Mouse (Mus musculus) adrenal gland, adult (tissue): ENCODE data around the gene Ntn3.
A peak's percentile ranks its signal among the peaks of the same experiment; 100 is the strongest.

ENCODE experiments used
- DNase-seq, 2 experiments: peaks; one replicate each; pipeline ENCODE4 v3.0.0; 2022 to 2023; ENCODE audit warnings: low spot score in 1 of 2; ENCODE audit not compliant: inconsistent age in 2 of 2

Ntn3 gene

DNA sequence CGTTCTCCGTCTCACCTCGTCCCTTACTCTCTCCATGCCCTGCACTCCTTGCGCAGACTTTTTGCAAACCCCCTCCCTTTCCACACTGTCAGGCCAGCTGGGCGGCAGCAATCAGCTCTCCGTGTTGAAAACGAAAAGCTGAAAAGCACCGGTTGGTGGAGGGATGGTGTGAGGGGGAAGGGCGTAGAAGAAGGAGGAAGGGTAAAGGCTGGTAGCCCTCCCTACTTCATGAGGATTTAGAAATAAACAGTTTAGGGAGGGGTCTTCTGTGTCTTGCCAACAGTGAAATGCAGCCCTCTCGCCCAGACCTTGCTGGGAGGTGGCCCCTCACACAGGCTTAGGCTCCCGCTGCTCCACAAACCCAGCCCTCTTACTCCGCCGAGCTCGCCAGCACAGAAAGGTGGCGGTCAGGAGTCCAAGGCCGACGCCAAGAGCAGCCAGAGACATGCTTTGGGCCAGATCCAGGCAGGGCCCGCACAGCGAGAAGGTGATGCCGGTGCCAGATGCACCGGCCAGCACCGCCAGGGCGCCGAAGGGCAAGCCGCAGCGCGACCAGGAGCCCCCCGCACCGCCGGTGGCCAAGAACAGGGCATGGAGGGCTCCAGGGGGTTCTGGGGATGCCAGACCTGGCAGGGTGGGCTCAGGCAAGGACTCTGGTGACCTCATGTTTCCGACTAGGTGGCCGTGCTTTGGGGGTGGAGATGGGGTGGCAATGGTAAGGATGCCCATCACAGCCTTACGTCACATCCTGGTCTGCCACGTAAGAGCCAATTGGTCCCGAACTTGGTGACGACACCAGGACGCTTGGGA lies 2.5 kb upstream of the Ntn3 start:
- DNase-seq, result peak; percentile 77 to 85

DNA sequence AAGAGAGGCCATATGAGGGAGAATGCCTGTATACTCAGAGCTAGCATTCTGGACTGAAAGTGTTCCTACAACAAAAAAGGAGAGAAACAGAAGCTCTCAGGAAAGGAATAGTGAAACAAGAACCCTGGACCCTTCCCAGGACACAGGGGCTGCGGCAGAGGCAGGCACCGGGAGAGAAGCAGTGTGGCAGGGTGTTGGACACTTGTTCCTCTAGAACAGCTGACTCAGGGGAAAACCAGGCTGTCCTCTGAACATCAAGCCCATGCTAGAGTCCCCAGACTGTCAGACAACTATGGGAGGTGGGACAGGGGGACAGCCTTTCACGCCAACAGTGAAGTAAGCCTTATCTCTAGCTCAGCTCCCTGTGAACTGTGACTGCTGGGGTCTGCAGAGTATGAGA lies 1.3 kb upstream of the Ntn3 start:
- no peak for DNase-seq

DNA sequence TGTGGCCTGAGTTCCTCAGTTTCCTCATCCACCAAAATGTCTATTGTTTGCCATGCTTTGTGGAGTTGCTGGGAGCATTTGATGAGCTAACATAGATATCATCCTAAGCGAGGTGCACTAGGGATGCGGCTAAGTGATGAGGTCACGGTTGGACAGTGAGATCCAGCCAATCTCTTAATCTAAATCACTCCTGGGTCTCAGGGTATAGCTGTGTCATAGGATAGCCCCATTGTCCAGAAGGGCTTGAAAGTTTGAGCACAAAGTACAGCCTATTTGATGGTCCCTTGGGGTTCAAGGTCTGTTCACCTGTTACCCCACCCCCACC lies 547 bp upstream of the Ntn3 start:
- no peak for DNase-seq

DNA sequence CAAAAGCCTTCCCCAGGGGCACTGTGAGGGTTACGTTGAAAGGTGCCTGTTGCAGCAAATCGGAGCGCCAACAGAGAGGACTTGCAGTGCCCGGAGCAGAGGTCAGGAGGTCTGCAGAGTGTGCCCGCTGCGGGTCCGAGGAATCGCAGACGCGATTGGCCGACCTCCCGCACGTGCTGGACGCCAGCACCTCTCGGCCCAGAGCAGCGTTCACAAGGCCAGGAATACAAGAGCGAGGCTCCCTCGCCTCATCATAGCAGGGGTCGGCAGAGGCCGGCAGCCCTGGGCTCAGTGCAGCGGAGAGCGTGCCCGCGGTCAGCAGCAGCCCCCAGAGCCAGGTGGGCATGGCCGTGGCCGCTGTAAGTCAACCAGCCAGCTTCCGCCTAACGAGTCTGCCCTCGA lies 689 bp downstream of the Ntn3 start:
- peak in 1 of 2 experiments; percentile 81 for DNase-seq

DNA sequence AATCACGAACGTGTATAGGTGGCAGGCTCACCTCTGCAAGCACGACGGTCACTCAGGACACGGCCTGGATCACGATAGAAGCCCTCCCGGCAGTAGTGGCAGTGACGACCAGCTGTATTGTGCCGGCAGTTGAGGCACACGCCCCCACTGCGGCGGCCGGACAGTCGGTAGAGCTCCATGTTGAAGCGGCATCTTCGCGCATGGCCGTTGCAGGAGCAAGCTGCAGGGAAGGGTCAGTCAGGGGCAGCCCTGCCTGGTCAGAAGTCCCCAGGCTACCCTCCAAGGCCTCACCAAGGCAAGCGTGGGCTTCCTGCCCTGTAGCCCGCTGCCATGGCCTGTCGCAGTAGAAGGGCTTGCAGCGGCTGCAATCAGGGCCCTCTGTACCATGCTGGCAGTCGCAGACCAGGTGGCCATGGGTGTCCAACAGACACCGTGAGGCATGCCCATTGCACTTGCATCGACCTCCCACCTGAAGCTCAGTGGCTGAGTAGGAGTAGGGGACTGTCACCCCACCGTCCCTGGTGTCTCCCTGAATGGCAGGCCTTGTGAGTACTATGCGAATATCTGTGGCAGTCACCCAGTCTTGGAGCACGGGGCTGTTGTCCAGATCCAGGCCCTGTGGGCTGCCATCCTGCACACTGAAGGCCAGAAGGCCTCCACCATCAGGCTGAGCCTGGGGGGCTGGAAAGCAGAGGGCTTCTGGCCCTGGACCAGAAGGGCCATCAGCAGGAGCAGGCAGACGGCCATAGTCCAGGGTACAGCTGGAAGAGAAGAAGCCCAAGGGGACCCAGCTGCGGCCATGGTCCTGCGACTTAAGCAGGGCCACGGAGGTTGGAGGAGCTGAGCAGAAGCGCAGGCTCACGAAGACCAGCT lies 1.3 kb downstream of the Ntn3 start:
- DNase-seq, result peak in 1 of 2 experiments; percentile 27

DNA sequence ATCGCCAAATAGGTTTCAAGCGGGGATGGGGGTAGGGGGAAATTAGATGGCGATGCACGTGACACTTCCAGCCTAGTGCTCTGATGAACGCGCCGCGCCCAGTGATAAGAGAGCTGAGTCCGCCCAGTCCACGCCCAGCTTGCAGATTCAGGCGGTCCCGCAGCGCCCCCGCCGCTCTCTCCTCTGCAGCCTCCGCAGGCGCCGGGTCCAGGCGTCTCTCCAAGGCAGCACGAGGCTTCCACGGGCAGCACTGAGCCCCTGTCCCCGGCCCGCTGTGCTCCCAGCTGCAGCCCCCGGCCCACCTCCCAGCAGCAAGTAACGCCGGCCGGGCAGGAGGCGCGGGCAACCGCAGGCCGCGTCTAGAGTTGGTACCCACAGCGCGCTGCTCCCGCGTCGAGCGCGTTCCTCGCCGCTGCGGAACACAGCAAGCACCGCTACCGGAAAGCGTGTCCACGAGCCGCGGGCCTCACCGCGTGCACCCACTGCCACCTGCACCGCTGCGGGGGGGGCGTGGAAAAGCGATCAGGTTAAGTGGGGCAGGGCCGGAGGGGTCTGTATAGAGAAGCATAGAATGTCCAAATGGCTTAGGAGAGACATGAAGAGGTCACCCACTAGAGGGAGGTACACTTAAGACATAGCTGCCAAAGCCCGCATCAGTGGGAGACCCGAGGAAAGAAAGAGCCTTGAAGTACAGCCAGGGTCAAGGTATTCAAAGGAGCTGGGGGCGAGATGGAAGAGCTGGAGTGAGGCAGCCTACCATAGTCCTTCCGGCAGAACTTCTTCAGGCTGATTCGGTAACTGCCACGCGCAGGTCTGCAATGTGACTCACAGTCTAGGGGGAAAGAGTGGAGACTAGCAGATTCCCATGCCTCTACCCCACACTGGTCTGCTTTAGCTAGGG lies 2.6 kb downstream of the Ntn3 start:
- DNase-seq, result peak; percentile 72 to 83

DNA sequence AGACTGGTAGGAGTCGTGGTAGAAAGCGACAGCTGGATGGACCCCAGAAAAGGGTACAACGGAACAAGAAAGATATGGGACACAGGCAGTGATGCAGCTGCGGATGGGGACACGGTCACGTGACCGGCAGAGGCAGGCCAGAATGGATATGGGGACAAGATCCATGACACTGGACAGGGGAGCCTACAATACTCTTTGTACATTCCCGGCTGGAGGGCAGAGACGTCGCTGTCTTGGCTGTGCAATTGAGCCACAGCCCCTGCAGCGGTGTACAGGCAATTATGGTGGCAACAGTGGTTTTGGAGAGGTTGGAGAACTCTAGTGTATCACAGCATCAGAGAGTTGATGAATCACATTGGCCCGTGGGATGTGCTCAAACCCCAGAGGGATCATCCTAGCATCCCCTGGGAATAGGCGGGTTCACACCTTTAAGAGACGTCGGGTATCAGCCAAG lies 3.4 kb downstream of the Ntn3 start:
- no peak for DNase-seq

DNA sequence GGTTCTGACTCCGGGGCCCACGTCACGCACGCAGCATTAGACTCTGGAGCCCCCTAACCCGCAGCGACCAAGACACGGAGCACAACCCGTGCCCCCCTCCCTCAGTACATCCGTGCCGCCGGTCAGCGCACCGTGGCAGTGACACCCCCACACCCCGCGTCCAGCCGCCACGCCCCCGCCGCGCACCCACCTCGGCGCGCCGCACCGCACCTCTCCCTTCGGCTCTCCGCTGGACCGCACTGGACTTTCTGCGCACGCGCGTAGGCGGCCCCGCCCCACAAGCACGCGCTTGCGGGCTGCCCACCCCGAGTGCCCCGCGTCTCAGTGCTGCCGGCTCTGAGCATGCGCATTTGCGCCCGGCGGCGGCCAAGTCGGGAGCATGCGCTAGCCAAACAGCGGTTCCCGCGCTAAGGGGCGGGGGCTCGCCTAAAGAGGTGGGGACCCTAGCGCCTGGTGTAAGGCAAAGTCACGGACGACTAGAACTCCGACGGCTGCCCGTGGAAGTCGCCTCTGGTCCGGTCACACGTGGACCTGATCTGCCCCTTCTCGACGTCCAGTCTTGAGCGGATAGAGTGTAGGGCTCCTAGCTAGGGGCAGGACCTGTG lies 3.9 kb downstream of the Ntn3 start, which contains the start of gene Tbc1d24:
TSS of gene Tbc1d24 (minus strand) at position 279 of the 605 bp plus-strand sequence.
- peak; percentile 97 to 98 for DNase-seq

DNA sequence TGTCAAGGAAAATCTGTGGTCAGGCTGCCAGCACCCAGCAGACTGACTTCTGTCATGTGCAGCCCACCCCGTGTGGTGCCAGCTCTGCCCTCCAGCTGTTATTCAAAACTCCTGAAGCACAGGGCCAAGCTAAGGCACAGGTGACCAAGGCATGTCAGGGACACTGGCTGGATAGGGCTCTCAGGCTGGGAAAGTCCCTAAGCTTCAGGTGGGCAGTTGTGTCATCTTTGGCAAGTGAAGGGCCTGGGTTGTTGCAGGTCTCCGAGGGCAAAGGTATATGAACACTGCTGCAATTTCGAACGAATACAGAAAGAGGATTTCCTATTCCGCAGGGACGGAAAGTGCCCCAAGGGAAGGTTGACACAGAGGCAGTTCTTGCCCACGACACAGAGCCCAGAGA lies 4.5 kb downstream of the Ntn3 start:
- DNase-seq, result peak; percentile 39 to 78

DNA sequence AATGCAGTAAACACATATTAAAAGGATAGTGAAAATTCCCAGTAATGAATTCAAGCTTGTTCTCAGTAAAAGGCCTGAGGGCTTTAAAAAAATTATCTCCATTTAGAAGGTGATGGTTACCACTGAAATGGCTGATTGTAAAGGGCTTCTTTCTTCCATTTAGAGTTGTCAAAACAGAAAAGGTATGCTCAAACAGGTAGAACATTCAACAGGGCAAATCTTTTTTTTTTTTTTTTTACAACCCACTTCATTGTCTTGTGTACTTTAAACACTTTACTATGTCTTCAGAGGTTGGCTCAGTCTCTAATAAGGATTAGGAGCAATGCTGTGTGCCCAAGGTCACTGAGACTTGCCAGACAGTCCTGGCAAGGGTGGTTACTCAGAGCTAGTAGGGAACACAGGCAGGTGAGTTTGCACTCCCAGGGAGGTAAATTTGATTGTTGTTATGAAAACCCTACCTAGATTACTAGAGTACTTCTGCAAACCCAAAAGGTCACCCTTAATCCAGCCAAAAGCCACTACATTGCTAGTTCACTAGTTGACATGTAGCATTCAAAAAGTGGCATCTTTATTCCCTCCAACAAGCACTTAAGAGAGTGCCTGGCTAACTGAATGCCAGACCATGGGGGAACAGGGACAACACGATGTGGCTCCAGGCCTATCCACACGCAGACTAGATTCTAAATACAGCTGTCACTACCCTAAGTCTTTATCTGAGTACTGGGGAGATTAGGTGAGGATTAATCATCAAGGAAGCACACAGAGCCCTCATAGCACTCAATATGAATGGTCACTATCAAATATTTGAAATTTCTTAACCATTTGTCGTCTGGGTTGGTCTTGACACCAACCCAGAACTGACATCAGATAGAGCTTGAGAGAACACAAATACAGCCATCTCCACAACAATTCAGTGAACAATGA lies 5.5 kb downstream of the Ntn3 start:
- DNase-seq, result peak in 1 of 2 experiments; percentile 75

DNA sequence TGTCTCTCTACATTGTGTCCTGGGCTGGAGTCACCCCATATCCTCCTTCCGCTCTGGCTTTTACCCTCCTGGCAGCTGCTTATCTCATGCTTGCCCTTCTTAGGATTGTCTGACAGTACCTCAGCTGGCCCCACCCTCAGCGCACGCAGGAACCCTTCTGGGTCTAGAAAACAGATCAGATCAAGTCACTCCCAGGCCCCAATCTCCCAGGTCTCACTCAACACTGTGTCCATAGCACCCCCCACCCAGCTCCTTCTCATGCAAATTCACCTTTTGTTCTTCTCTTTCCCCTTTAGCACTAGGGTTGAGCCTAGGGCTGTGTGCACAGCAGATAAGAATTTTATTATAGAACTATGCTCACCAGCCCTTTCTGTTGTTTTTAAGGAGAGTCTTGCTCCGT lies 6.3 kb downstream of the Ntn3 start:
- DNase-seq, result peak in 1 of 2 experiments; percentile 40

DNA sequence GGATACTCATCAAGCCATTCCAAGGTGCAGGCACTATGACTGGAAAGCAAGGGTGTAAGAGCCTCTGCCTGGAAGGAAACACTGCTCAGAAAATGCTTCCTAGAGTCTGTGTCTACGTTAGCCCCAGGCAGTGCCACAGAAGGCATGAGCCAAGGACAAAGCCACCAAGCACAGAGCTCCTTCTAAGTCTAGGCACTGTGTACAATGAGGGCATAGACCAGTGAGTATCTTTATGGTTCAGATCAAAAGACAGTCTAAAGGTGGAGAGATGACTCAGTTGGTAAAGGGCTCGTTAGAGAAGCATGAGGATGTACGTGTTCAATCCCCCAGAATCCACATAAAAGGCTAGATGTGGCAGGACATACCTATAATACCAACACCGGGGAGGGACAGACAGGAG lies 8.2 kb downstream of the Ntn3 start:
- DNase-seq, result no peak

DNA sequence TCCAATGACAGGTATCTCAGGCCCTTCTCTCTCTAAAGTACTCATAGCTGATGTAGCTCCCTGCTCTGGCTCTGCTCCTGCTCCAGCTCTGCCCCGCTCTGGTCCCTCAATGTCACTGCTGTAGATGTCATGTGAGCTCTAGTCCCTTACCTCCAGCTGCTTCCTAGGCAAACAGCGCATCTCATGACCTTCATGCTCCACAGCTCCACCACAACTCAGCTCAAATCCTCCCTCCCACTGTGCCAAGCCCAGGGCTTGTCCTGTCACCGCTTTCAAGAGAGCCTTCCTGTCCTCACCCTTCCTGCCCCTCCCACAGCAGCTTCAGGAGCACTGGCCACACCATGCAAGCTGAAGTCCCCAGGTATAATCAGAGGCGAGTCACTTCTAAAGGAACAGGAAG lies 9.6 kb downstream of the Ntn3 start:
- peak in 1 of 2 experiments; percentile 48 for DNase-seq

DNA sequence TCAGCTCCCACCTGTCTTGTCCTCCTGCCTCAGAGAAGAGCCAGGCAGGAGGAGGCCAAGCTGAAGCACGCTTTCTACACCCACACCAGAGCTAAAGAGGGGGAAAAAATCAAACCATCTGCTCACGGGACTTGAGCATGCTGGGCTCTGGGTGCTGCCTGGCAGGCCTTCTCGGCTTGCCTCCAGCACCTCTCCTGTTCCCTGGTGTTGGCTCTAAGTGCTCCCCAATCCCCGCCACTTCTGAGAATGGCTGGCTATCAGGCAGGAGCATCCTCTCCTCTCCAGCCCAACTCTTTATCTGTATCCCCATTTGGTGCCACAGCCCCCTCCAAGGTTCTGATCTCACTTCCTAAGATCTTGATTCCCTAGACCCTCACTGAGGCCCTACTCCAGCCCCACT lies 10.1 kb downstream of the Ntn3 start:
- no peak for DNase-seq

DNA sequence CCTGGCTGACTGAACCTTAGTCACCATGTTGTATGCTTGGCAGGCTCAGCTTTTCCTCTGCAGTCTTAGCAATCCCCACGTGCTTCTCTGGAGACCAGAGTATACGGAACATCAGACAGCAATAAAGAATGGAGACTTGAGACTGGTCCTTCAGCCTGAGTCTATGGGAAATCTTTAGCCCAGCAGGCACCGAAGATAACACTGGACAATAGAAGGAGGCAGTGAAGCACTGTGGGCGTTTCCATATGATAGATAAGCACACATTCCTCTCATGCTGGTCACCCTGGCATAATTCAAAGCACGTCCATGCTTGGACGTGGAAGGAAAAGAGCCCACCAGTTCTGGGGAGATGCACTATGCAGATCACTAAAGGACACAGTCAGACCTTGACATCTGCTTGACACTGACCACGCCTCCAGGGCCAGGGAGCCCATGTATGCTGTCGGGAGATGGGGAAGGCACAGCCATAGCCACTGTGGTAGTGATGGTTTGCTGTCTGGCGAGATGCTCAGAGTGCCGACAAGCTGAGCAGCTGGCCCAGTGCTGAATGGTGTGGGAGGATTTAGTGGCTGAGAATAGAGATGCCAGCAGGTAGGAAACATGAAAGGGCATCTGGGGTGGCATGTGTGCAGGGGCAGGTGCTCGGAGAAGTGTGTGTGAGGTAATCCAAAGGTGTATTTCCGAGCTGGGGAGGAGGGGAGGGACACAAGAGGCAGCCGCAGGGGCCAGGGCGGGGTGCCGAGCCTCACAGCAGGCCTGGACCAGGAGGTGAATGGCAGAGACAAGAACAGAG lies 12.1 kb downstream of the Ntn3 start:
- no peak for DNase-seq

DNA sequence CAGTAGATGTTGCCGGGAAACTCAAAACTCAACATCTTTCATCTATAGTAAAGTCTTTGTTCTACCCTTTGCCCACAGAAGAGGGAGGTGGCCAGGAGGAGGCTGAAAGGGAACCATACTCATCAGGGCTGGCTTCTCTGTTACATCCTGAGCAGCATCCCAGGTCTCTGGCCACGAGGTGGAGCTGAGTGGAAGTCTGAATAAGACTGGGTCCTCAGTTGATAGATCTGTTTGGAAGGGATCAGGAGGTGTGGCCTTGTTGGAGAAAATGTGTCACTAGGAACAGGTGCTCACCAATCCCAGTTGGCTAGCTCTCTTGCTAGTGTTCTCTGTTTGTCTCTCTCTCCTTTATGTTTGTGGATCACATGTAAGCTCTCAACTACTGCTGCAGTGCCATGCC lies 14.0 kb downstream of the Ntn3 start:
- DNase-seq, result no peak

DNA sequence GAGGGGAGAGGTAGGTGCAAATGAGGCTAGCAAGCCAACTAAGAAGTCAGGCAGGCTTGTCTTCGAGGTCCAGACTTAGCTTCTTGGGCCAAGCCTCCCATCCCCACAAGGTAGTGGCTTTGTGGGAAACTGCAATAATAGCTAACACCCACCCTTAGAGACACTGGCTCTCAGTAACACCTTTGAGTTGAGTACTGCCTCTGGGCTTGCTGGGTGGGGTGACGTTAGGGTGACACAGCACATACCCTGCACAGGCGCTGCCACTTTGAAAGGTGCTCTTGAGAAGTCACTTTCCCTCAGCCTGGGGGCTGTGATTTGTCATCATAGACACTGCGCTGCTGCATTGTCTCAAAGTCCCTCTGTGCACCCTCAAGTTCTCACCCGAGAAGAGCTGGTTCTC lies 15.6 kb downstream of the Ntn3 start:
- no peak for DNase-seq

DNA sequence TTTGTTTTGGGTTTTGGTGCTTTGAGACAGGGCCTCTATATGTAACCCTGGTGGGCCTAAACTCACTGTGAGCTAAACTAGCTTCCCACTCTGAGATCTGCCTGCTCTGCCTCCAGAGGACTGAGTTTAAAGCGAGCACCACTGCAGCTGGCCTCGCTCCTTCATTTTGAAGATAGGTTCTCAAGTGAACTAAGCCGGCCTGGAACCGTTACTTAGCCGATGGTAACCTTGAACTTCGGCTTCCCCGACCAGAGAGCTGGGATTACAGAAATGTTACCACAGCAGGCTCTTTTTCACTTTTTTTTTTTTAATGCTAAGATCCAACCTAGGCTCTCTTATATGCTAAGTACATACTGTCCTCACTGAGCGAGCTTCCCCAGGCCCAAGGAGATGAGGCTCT lies 16.1 kb downstream of the Ntn3 start:
- DNase-seq, result peak; percentile 31 to 78

DNA sequence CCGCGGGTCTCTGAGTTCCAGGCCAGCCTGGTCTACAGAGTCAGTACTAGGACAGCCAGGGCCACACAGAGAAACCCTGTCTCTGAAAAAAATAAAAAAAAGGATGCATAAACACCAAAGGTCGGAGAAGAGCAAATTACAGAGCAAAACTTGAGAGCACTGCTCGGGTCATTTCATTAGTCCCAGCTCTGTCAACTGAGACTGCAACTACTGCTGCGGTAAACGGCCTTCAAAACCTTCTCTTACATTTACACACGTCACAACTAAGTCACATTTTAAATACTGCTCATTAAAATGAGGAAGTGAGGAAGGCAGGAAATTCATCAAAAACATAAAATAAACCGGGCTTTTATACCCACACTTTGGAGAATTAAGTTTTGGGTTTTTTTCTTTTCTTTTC lies 16.5 kb downstream of the Ntn3 start:
- no peak for DNase-seq
